Mouse (Mus musculus) MEL (cell line): ENCODE results near the gene Col4a1. TPM values are rescaled to one million over a fixed set of nuclear protein-coding genes. Genes with fewer than 3 reads are reported as not detected.

Experiments
- DNase-seq: peaks from one replicate; pipeline ENCODE4 v3.0.0; 2011; ENCODE audit warnings: low read depth, low spot score
- H3K27ac ChIP-seq: 2 replicates; pipeline ENCODE4 v1.5.1; 2012; ENCODE audit warnings: low read depth, mild to moderate bottlenecking, control low read depth, low read length, moderate library complexity; ENCODE audit not compliant: control insufficient read depth
- H3K27me3 ChIP-seq, 2 experiments: fragments of 150-350 bp in 1 of 2; sonication (generic) in 1 of 2; 2 replicates each; pipeline ENCODE4 v1.6.1; 2012; ENCODE audit warnings: low read length in 2 of 2, mild to moderate bottlenecking in 2 of 2, improper control_type of control experiment in 1 of 2, moderate library complexity in 1 of 2; ENCODE audit not compliant: insufficient read depth in 2 of 2, control insufficient read depth in 1 of 2
- H3K36me3 ChIP-seq, 2 experiments: 2 replicates each; pipeline ENCODE4 v1.6.1; 2012 to 2014; ENCODE audit warnings: low read length in 2 of 2, improper control_type of control experiment in 1 of 2, inconsistent platforms in 1 of 2, mild to moderate bottlenecking in 1 of 2; ENCODE audit not compliant: insufficient read depth in 2 of 2, control insufficient read depth in 1 of 2
- H3K4me1 ChIP-seq, 2 experiments: fragments of 150-350 bp in 1 of 2; sonication (generic) in 1 of 2; 2 replicates each; pipeline ENCODE4 v1.6.1; 2012; ENCODE audit warnings: low read length in 2 of 2, improper control_type of control experiment in 1 of 2, mild to moderate bottlenecking in 1 of 2; ENCODE audit not compliant: insufficient read depth in 2 of 2, control insufficient read depth in 1 of 2
- H3K4me3 ChIP-seq, 2 experiments: fragments of 150-350 bp in 1 of 2; sonication (generic) in 1 of 2; 2 replicates each; pipeline ENCODE4 v1.5.1; 2012; ENCODE audit warnings: low read depth in 2 of 2, low read length in 2 of 2, mild to moderate bottlenecking in 2 of 2, moderate library complexity in 2 of 2, control low read depth in 1 of 2, improper control_type of control experiment in 1 of 2; ENCODE audit not compliant: control insufficient read depth in 1 of 2, insufficient read depth in 1 of 2
- H3K79me2 ChIP-seq: 2 replicates; pipeline ENCODE4 v1.6.1; 2012; ENCODE audit warnings: mild to moderate bottlenecking, low read length, moderate library complexity; ENCODE audit not compliant: control insufficient read depth, poor library complexity, insufficient read depth
- H3K9ac ChIP-seq: 2 replicates; pipeline ENCODE4 v1.6.1; 2012; ENCODE audit warnings: low read depth, mild to moderate bottlenecking, control low read depth, low read length, moderate library complexity; ENCODE audit not compliant: control insufficient read depth, poor library complexity, severe bottlenecking
- H3K9me3 ChIP-seq: fragments of 150-350 bp; sonication (generic); replicated peaks from 2 replicates; pipeline ENCODE4 v1.6.1; 2012; ENCODE audit warnings: mild to moderate bottlenecking, low read length, improper control_type of control experiment, moderate library complexity; ENCODE audit not compliant: insufficient read depth
- CHD1 ChIP-seq: IDR thresholded peaks from 2 replicates; pipeline ENCODE4 v1.6.1; 2012; ENCODE audit warnings: low read depth, mild to moderate bottlenecking, inconsistent platforms, low read length, improper control_type of control experiment
- E2F4 ChIP-seq: IDR thresholded peaks from 2 replicates; pipeline ENCODE4 v1.6.1; 2011; ENCODE audit warnings: low read depth, low read length, improper control_type of control experiment, borderline replicate concordance
- ETS1 ChIP-seq: IDR thresholded peaks from 2 replicates; pipeline ENCODE4 v1.6.1; 2012; ENCODE audit warnings: low read depth, mild to moderate bottlenecking, inconsistent platforms, low read length, improper control_type of control experiment, moderate library complexity
- GABPA ChIP-seq: IDR thresholded peaks from 2 replicates; pipeline ENCODE4 v1.6.1; 2012; ENCODE audit warnings: low read depth, mild to moderate bottlenecking, inconsistent platforms, low read length, improper control_type of control experiment, moderate library complexity
- HCFC1 ChIP-seq: IDR thresholded peaks from 2 replicates; pipeline ENCODE4 v1.6.1; 2012; ENCODE audit warnings: low read depth, mild to moderate bottlenecking, inconsistent platforms, low read length, improper control_type of control experiment, moderate library complexity
- MEF2A ChIP-seq: IDR thresholded peaks from 2 replicates; pipeline ENCODE4 v1.6.1; 2014; ENCODE audit warnings: low read depth, mild to moderate bottlenecking, inconsistent platforms, low read length, improper control_type of control experiment; ENCODE audit not compliant: poor library complexity, insufficient replicate concordance, severe bottlenecking; ENCODE audit errors: extremely low read depth
- MXI1 ChIP-seq: IDR thresholded peaks from 2 replicates; pipeline ENCODE4 v1.6.1; 2011; ENCODE audit warnings: mild to moderate bottlenecking, low read depth, low read length, improper control_type of control experiment
- MYC ChIP-seq: IDR thresholded peaks from 2 replicates; pipeline ENCODE4 v1.6.1; 2011; ENCODE audit warnings: low read depth, mild to moderate bottlenecking, low read length, improper control_type of control experiment, moderate library complexity
- NRF1 ChIP-seq: IDR thresholded peaks from 2 replicates; pipeline ENCODE4 v1.6.1; 2014; ENCODE audit warnings: low read depth, mild to moderate bottlenecking, inconsistent platforms, low read length, improper control_type of control experiment, moderate library complexity; ENCODE audit not compliant: poor library complexity, insufficient read depth, severe bottlenecking
- POLR2A ChIP-seq, 2 experiments: IDR thresholded peaks; 2 replicates each; pipeline ENCODE4 v1.6.1; 2011 to 2012; ENCODE audit warnings: low read length in 2 of 2, mild to moderate bottlenecking in 2 of 2, control low read depth in 1 of 2, improper control_type of control experiment in 1 of 2, low read depth in 1 of 2, moderate library complexity in 1 of 2; ENCODE audit not compliant: control insufficient read depth in 1 of 2, insufficient read depth in 1 of 2, poor library complexity in 1 of 2
- RCOR1 ChIP-seq: IDR thresholded peaks from 2 replicates; pipeline ENCODE4 v1.6.1; 2012; ENCODE audit warnings: low read depth, mild to moderate bottlenecking, inconsistent platforms, low read length, improper control_type of control experiment
- SMC3 ChIP-seq: IDR thresholded peaks from 2 replicates; pipeline ENCODE4 v1.6.1; 2011; ENCODE audit warnings: low read depth, low read length, improper control_type of control experiment
- TAL1 ChIP-seq: IDR thresholded peaks from 2 replicates; pipeline ENCODE4 v1.6.1; 2012; ENCODE audit warnings: mild to moderate bottlenecking, inconsistent platforms, low read length, moderate library complexity, mixed read lengths
- TCF12 ChIP-seq: IDR thresholded peaks from 2 replicates; pipeline ENCODE4 v1.6.1; 2014; ENCODE audit warnings: low read depth, mild to moderate bottlenecking, inconsistent platforms, low read length, improper control_type of control experiment, moderate library complexity
- UBTF ChIP-seq: IDR thresholded peaks from 2 replicates; pipeline ENCODE4 v1.6.1; 2012; ENCODE audit warnings: low read depth, mild to moderate bottlenecking, inconsistent platforms, low read length, improper control_type of control experiment, moderate library complexity, borderline replicate concordance; ENCODE audit not compliant: insufficient read depth
- USF1 ChIP-seq: IDR thresholded peaks from 2 replicates; pipeline ENCODE4 v1.6.1; 2014; ENCODE audit warnings: low read depth, mild to moderate bottlenecking, inconsistent platforms, low read length, improper control_type of control experiment, moderate library complexity
- ZKSCAN1 ChIP-seq: IDR thresholded peaks from 2 replicates; pipeline ENCODE4 v1.6.1; 2012; ENCODE audit warnings: low read depth, mild to moderate bottlenecking, inconsistent platforms, low read length, improper control_type of control experiment, moderate library complexity
- ZMIZ1 ChIP-seq: IDR thresholded peaks from 2 replicates; pipeline ENCODE4 v1.6.1; 2012; ENCODE audit warnings: low read depth, mild to moderate bottlenecking, inconsistent platforms, low read length, improper control_type of control experiment, moderate library complexity
- ZNF384 ChIP-seq: IDR thresholded peaks from 2 replicates; pipeline ENCODE4 v1.6.1; 2012; ENCODE audit warnings: low read depth, mild to moderate bottlenecking, inconsistent platforms, low read length, improper control_type of control experiment
- polyA plus RNA-seq, 2 experiments: library from polyadenylated mRNA; stranded (reverse) in 1 of 2; unstranded in 1 of 2; fragments of >175 nt in 1 of 2; fragments of >200 nt in 1 of 2; gene quantifications; 2 replicates each; pipeline versions ENCODE4 v1.2.1 to v1.2.4; 2012; ENCODE audit warnings: low replicate concordance in 2 of 2, low read depth in 1 of 2; ENCODE audit not compliant: insufficient read length in 2 of 2, insufficient read depth in 1 of 2, missing spikeins in 1 of 2
- total RNA-seq: library from RNA; depleted of rRNA; stranded (reverse); fragments of 300-350 nt; gene quantifications from 2 replicates; pipeline ENCODE4 v1.2.3, GENCODE M21; 2012

The Col4a1 gene
- total and polyA plus RNA-seq, 3 experiments: 0.31 TPM; not detected in 2

- DNase-seq: no peak
- Histone ChIP-seq H3K4me3 (no peak overlapping the region), H3K9me3 (no peaks in the 10 kb centered on the region), H3K36me3 (no peaks in the 10 kb centered on the region), H3K27me3 (no peaks in the 10 kb centered on the region), H3K9ac (no peak overlapping the region), H3K27ac (no peak overlapping the region), H3K4me1 (no peaks in the 10 kb centered on the region), H3K79me2 (no peaks in the 10 kb centered on the region)
- TF ChIP-seq E2F4 (no peak), ZMIZ1 (no peak), TAL1 (no peak), USF1 (no peak), ETS1 (no peak), TCF12 (no peak), ZKSCAN1 (no peak), SMC3 (no peak), ZNF384 (no peak), HCFC1 (no peak), RCOR1 (no peak), MYC (no peak), MXI1 (no peak), CHD1 (no peak), NRF1 (no peak), POLR2A (IDR thresholded peaks at IDR 0.05; ENCODE audit: control insufficient read depth in 1 of 2, insufficient read depth in 1 of 2, low read depth in 1 of 2, low read length in 2 of 2, poor library complexity in 1 of 2) (no peak), GABPA (no peak), UBTF (no peak), MEF2A (no peak)
Measured at GRCm38 (mm10) chr8:11314613-11315012, 2.0 kb upstream of the Col4a1 start.
